ENCODE assay signal across 10 mouse cellular contexts in the genomic region with DNA sequence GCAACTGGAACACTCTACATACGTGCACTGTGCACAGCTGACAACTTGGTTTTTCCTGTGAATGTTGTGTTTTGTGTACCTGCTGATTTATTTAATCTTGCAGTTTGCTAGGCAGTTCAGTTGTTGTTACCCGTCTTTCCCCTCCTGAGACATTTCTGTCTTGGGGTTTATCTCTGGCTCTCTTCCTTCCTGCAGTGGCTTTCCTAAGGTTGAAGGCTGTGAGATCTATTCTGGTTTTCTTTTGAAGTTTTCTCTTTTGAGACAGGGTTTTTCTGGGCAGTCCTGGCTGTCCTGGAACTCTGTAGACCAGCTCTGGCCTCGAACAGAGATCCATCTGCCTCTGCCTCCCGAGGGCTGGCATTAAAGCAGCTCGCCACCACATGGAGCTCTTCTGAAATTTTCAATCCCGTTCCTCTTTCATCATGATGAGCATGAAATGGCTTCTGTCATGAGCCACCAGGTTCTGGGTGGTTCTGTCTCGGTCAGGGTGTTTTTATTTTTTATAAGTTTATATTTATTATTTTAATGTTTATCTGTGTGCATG. TPM values are rescaled to one million over a fixed set of nuclear protein-coding genes. Genes with fewer than 3 reads are reported as not detected.
DNase-seq lines count a peak whose midpoint lies in the region; ATAC-seq and TF ChIP-seq lines count a peak whose summit lies in the region.
"Had no signal": no experiment of that assay in that cellular context is flagged by ENCODE, and none has a peak within 500 bp of the region (broad histone marks: within the 10 kb centered on the region; RNA-seq: fewer than 3 reads in every experiment).

No protein-coding gene starts in this region.

- no peak for TF ChIP-seq CTCF in CH12.LX (conservative IDR thresholded peaks at IDR 0.05 in 1 of 2, IDR thresholded peaks at IDR 0.05 in 1 of 2; ENCODE audit: low read depth in 2 of 2, low read length in 2 of 2)
- TF ChIP-seq CTCF in forebrain, postnatal 0 days (IDR thresholded peaks at IDR 0.05; ENCODE audit: low read depth), result no peak

- peak overlapping the region; percentile 96 for H3K4me2 ChIP-seq in heart, embryonic 12.5 days
- peak overlapping the region; percentile 87 for H3K4me2 ChIP-seq in CH12.LX (ENCODE audit: insufficient read depth, low read depth, poor library complexity, severe bottlenecking)
- peak overlapping the region; percentile 62 for H3K4me2 ChIP-seq in forebrain, postnatal 0 days (ENCODE audit: low read depth)
- H3K4me2 ChIP-seq in liver, embryonic 16.5 days (ENCODE audit: low read depth, low read length), result peak overlapping the region; percentile 84; the same call in 1 of the 2 replicates

- peak overlapping the region; percentile 97 for H3K27ac ChIP-seq in heart, embryonic 12.5 days (ENCODE audit: poor library complexity, severe bottlenecking)
- peak overlapping the region; percentile 72 for H3K27ac ChIP-seq in CH12.LX (ENCODE audit: insufficient read depth, low read depth)
- peak overlapping the region; percentile 40 for H3K27ac ChIP-seq in forebrain, postnatal 0 days (ENCODE audit: low read depth, low read length)
- peak overlapping the region; percentile 88 for H3K27ac ChIP-seq in liver, embryonic 16.5 days (ENCODE audit: low read length)

- peaks cover 82% of the 10 kb centered on the region for H3K4me1 ChIP-seq in heart, embryonic 12.5 days (replicated peaks)
- peaks cover 19 to 54% of the 10 kb centered on the region in 2 experiments for H3K4me1 ChIP-seq in CH12.LX (ENCODE audit: control insufficient read depth in 1 of 2, insufficient read depth in 2 of 2)
- H3K4me1 ChIP-seq in forebrain, postnatal 0 days (ENCODE audit: insufficient read depth), result peaks cover 39% of the 10 kb centered on the region
- peaks cover 76% of the 10 kb centered on the region for H3K4me1 ChIP-seq in liver, embryonic 16.5 days (ENCODE audit: control insufficient read depth, low read depth, low read length)

- no peak for ATAC-seq in heart, embryonic 12.5 days (ENCODE audit: insufficient number of reproducible peaks, low FRiP score)
- ATAC-seq in forebrain, postnatal 0 days, result no peak
- no peak for ATAC-seq in liver, embryonic 16.5 days (ENCODE audit: low read depth)

- WGBS in heart, embryonic 12.5 days, result 41% methylated on average over 7 of the region's 7 CpGs
- WGBS in forebrain, postnatal 0 days, result 37% methylated on average over 7 of the region's 7 CpGs
- WGBS in liver, embryonic 16.5 days (ENCODE audit: insufficient replicate concordance), result 20% methylated on average over 7 of the region's 7 CpGs

- H3K79me2 ChIP-seq in CH12.LX (replicated peaks; ENCODE audit: control insufficient read depth, extremely low read depth, insufficient read depth, poor library complexity, severe bottlenecking), result peaks cover 88% of the 10 kb centered on the region

- no peaks in the 10 kb centered on the region for H3K27me3 ChIP-seq in heart, embryonic 12.5 days (replicated peaks)
- no peaks in the 10 kb centered on the region for H3K27me3 ChIP-seq in CH12.LX (replicated peaks)
- no peaks in the 10 kb centered on the region for H3K27me3 ChIP-seq in forebrain, postnatal 0 days (ENCODE audit: insufficient read depth, low read length)
- H3K27me3 ChIP-seq in liver, embryonic 16.5 days (ENCODE audit: control insufficient read depth, insufficient read depth, low read depth, low read length), result no peaks in the 10 kb centered on the region

- intact Hi-C loops in heart, postnatal 10 days (cut with DNase I), result loop anchor here (5.0 kb wide), 1 partner anchor 82 kb away; a partner anchor contains a TSS

- no peak for TF ChIP-seq EP300 in CH12.LX (IDR thresholded peaks at IDR 0.05; ENCODE audit: low read length)

- dilution Hi-C loops in CH12.LX (cut with MboI; ENCODE audit: extremely low pct_ligation_motif_present, extremely low pct_unique_long_range_greater_than_20kb, low sequenced_read_pairs), result no loop called here

- DNase-seq in heart, postnatal 10 days, result no peak
- DNase-seq in CH12.LX (ENCODE audit: extremely low read depth), result no peak
- no peak for DNase-seq in forebrain, postnatal 0 days
- DNase-seq in adrenal gland, postnatal 36 days, result no peak
- no peak for DNase-seq in left cerebral cortex, adult 9 months (ENCODE audit: low spot score in 2 of 2)
- DNase-seq in adrenal gland, adult 8-10 months, result no peak
- DNase-seq: gastrocnemius, postnatal 14 days had no signal

- H3K36me3 ChIP-seq in heart, embryonic 12.5 days, result 0 out of 2 replicates have a peak, but pooled peaks cover 3% of the 10 kb centered on the region
- H3K36me3 ChIP-seq in CH12.LX (replicated peaks in 1 of 2; ENCODE audit: control insufficient read depth in 1 of 2, insufficient read depth in 1 of 2, low read length in 1 of 2), result peaks cover 0 to 33% of the 10 kb centered on the region in 2 experiments
- no peaks in the 10 kb centered on the region for H3K36me3 ChIP-seq in forebrain, postnatal 0 days (ENCODE audit: insufficient read depth)
- no peaks in the 10 kb centered on the region for H3K36me3 ChIP-seq in liver, embryonic 16.5 days (ENCODE audit: control insufficient read depth, insufficient read depth)

- no peak for TF ChIP-seq POLR2A in CH12.LX (IDR thresholded peaks at IDR 0.05; ENCODE audit: low read depth, low read length)

- no peaks in the 10 kb centered on the region for H3K9me3 ChIP-seq in heart, embryonic 12.5 days (replicated peaks)
- H3K9me3 ChIP-seq in CH12.LX (replicated peaks; ENCODE audit: low read length), result no peaks in the 10 kb centered on the region
- no peaks in the 10 kb centered on the region for H3K9me3 ChIP-seq in forebrain, postnatal 0 days (ENCODE audit: low read length)
- H3K9me3 ChIP-seq in liver, embryonic 16.5 days (replicated peaks; ENCODE audit: control insufficient read depth, low read length), result no peaks in the 10 kb centered on the region

- H3K4me3 ChIP-seq in heart, embryonic 12.5 days, result no peak overlapping the region
- H3K4me3 ChIP-seq in CH12.LX (replicated peaks in 1 of 3; ENCODE audit: low read depth in 2 of 3, low read length in 2 of 3, poor library complexity in 1 of 3), result peak overlapping the region in 2 of 3 experiments; percentile 76 to 79
- no peak overlapping the region for H3K4me3 ChIP-seq in forebrain, postnatal 0 days (ENCODE audit: low read depth, low read length)
- no peak overlapping the region for H3K4me3 ChIP-seq in liver, embryonic 16.5 days (ENCODE audit: low read depth, low read length)

- no peak for TF ChIP-seq RAD21 in CH12.LX (IDR thresholded peaks at IDR 0.05; ENCODE audit: low read depth, low read length)

- in situ Hi-C loops in CH12.LX (cut with MboI; ENCODE audit: low pct_ligation_motif_present, low pct_unique_long_range_greater_than_20kb, low sequenced_read_pairs), result no loop called here

- H3K9ac ChIP-seq in heart, embryonic 12.5 days, result peak overlapping the region; percentile 30; the same call in 1 of the 2 replicates
- peak overlapping the region; percentile 84 for H3K9ac ChIP-seq in CH12.LX (ENCODE audit: insufficient read depth, low read depth)
- 0 out of 2 replicates have a peak overlapping the region, but pooled peaks have one; percentile 6 for H3K9ac ChIP-seq in forebrain, postnatal 0 days
- peak overlapping the region; percentile 4; the same call in 1 of the 2 replicates for H3K9ac ChIP-seq in liver, embryonic 16.5 days (ENCODE audit: low read depth, low read length)

TF ChIP-seq in CH12.LX, 34 proteins besides CTCF, POLR2A, EP300 and RAD21:
- TF ChIP-seq ETS1 (conservative IDR thresholded peaks at IDR 0.05; ENCODE audit: low read depth, low read length) (0 out of 2 replicates have a peak, but pooled peaks have one; percentile 22), CHD1 (IDR thresholded peaks at IDR 0.05; ENCODE audit: low read depth, low read length) (0 out of 2 replicates have a peak, but pooled peaks have one; percentile 29), USF1 (IDR thresholded peaks at IDR 0.05; ENCODE audit: low read depth, low read length) (no peak), IRF4 (IDR thresholded peaks at IDR 0.05; ENCODE audit: low read depth, low read length) (0 out of 2 replicates have a peak, but pooled peaks have one; percentile 22)

RNA-seq across cellular contexts. Expression of a gene that starts 4.2 kb away (rescaled TPM):
- 54.7 and 66.5 TPM in 2 replicates for polyA plus RNA-seq in heart, embryonic 12.5 days (2016; fragmentation: Nextera tagmentation; extraction: Ambion mirVana)
- 100 to 1,000 TPM; 118 to 134 TPM for total RNA-seq in heart, postnatal 10 days (2021)
- total RNA-seq in CH12.LX (2012; rRNA removed) (34.3 and 42.2 TPM in 2 replicates), CH12.LX (2014; rRNA removed) (7.6 TPM in 2 replicates)
- polyA plus RNA-seq in CH12.LX (2012; ENCODE audit: insufficient read length, low read depth), result 54.7 and 59.9 TPM in 2 replicates
- 92.1 and 131 TPM in 2 replicates for total RNA-seq in forebrain, postnatal 0 days (2014; rRNA removed)
- 40.7 and 60.4 TPM in 2 replicates for polyA plus RNA-seq in forebrain, postnatal 0 days (2015; fragmentation: Nextera tagmentation; extraction: Ambion mirVana)
- polyA plus RNA-seq in liver, embryonic 16.5 days (2015; fragmentation: Nextera tagmentation; extraction: Ambion mirVana), result 4.5 and 4.7 TPM in 2 replicates
- 100 to 1,000 TPM in 1 of 2 experiments, 10 to 100 TPM in 1; 99.3 to 119 TPM for total RNA-seq in adrenal gland, postnatal 36 days (2021)
- 100 to 1,000 TPM; 140 to 182 (median 166) TPM for total RNA-seq in adrenal gland, adult 8-10 months (2022)

RNA-seq across cellular contexts. Expression of a gene that starts 59.7 kb away (rescaled TPM):
- 11.4 and 13.6 TPM in 2 replicates for polyA plus RNA-seq in heart, embryonic 12.5 days (2016; fragmentation: Nextera tagmentation; extraction: Ambion mirVana)
- 10 to 100 TPM; 29.3 to 31.6 TPM for total RNA-seq in heart, postnatal 10 days (2021)
- total RNA-seq in CH12.LX (2012; rRNA removed) (0.13 and 0.25 TPM in 2 replicates), CH12.LX (2014; rRNA removed) (0.19 TPM in 1 of 2 replicates, not detected in the other)
- polyA plus RNA-seq in CH12.LX (2012; ENCODE audit: insufficient read length, low read depth), result not detected in 2 replicates
- total RNA-seq in forebrain, postnatal 0 days (2014; rRNA removed), result 21.5 and 28.6 TPM in 2 replicates
- 23.4 and 24.0 TPM in 2 replicates for polyA plus RNA-seq in forebrain, postnatal 0 days (2015; fragmentation: Nextera tagmentation; extraction: Ambion mirVana)
- polyA plus RNA-seq in liver, embryonic 16.5 days (2015; fragmentation: Nextera tagmentation; extraction: Ambion mirVana), result 1.4 and 2.1 TPM in 2 replicates
- total RNA-seq in adrenal gland, postnatal 36 days (2021), result 1 to 10 TPM; 3.5 to 5.3 TPM
- 1 to 10 TPM; 5.5 to 9.0 (median 6.5) TPM for total RNA-seq in adrenal gland, adult 8-10 months (2022)
- total RNA-seq: neutrophil, adult 5-6 weeks had no signal

Comparison
In these comparisons a context has a peak if more than half of its experiments do, and no peak if none do; other contexts are left out.
1. H3K27ac ChIP-seq: peak in every context shown above with its lines; median percentile 97 in heart, embryonic 12.5 days; 88 in liver, embryonic 16.5 days; 72 in CH12.LX; 40 in forebrain, postnatal 0 days.
2. H3K4me3 ChIP-seq: peak in CH12.LX (2 of 3); none in heart, embryonic 12.5 days (single experiment), forebrain, postnatal 0 days (single experiment) and liver, embryonic 16.5 days (single experiment).
3. H3K9ac ChIP-seq: peak in every context shown above with its lines; median percentile 84 in CH12.LX; 30 in heart, embryonic 12.5 days; 6 in forebrain, postnatal 0 days; 4 in liver, embryonic 16.5 days.
4. Peak in every context shown above with its lines, with median percentiles within 50 percentile points of each other: H3K4me2 ChIP-seq.